Mouse (Mus musculus) spleen, postnatal 0 days (tissue): ENCODE results near the gene Dnaaf5. TPM values are rescaled to one million over a fixed set of nuclear protein-coding genes. Genes with fewer than 3 reads are reported as not detected.

ENCODE experiments used
- polyA plus RNA-seq: library from polyadenylated mRNA; unstranded; fragments of >200 nt; fragmentation: Nextera tagmentation; extraction: Ambion mirVana; gene quantifications from 2 replicates; pipeline ENCODE4 v1.2.1, GENCODE M21; 2015

Gene Dnaaf5
- polyA plus RNA-seq, result 1.9 and 2.2 TPM in 2 replicates

DNA sequence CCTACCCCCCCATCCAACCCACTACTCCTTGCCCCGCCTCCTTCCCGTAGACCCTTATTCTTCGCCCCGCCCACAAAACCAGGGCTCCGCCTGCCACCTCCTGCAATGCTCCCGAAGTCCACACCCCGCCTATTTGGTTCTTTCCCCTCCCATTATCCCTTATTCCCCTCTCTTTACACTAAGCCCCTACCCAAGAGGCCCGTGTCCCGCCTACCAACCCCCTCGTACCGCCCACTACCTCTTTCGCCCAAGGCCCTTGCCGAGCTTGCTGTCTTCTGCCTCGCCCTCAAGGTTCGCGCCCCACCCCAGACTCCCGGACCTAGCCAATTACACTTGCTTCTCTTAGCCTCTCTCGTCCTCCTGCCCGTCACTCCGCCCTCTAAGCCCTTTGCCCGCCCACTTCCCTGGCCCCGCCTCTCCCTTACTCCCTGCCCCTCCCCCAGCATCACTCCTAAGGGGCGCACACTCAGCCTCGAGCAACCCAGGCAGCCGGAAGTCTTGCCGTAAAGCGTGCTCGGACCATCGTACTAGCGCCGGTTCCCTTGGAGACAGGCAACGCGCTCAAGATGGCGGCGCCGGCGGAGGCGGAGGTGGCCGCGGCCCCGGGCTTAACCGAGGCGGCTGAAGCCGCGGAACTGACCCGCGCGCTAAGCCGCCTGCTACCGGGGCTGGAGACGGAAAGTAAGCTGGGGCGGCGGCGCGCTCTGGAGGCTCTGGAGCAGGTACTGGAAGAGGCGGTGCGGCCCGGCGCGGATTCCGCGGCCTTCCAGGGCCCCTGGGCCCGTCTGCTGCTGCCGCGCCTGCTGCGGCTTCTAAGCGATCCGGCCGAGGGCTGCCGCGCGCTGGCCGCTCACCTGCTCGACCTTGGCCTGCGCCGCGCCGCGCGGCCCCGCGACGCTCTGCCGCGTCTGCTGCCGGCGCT is at the start of gene Dnaaf5, which contains the start of gene Prkar1b:
Gene Dnaaf5, plus strand, starts transcription at position 543 of the 922 bp plus-strand sequence.
Gene Prkar1b, minus strand, starts transcription at position 321 of the 922 bp plus-strand sequence.

DNA sequence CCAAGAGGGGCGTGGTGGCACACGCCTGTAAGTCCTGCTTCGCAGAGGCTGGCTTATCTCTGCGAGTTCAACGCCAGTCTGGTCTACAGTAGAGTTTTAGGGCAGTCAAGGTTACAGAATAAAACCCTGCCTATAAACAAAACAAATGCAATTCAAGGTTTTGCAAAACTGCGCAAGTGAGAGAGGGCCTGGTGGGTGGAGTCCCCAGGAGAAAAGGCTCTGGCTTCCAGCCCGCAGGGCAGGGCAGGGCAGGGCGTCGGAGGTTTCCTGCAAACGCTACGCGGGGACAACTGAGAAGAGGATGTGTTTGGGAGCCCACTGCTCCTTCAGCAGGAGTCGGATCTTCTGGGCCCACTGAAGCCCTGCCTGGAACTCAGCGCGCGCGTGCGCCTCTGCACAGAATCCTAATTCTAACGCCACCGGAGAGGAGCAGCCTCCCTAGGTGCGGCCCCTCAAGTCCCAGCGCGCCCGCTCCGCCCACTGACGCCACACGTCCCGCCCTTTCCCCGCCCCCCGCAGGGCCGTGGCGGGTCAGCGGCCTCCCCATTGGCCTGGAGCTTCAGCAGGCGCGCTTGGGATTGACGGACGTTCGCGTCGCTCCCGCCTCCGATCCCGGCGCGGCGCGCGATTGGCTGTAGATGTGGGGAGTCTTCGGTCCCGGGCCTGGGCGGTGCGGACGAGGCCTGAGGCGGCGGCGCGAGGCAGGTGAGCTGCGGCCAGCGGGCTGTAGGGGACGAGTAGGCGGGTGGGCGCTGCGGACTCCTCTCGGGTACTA is 50.2 kb downstream of the Dnaaf5 start, which contains the start of gene Sun1:
Gene Sun1, plus strand, starts transcription at position 643 of the 775 bp plus-strand sequence.

Other genes starting within 250 kb of the Dnaaf5 start
- 8.7 and 10.3 TPM in 2 replicates for gene Pdgfa, start 152.9 kb upstream of the Dnaaf5 start, polyA plus RNA-seq
- gene Prkar1b, start 222 bp upstream of the Dnaaf5 start, polyA plus RNA-seq, result 3.9 and 5.0 TPM in 2 replicates
- gene Sun1, start 50.4 kb downstream of the Dnaaf5 start, polyA plus RNA-seq, result 23.6 and 26.7 TPM in 2 replicates
- 160 and 187 TPM in 2 replicates for gene Get4, start 102.1 kb downstream of the Dnaaf5 start, polyA plus RNA-seq
- gene Adap1, start 175.4 kb downstream of the Dnaaf5 start, polyA plus RNA-seq, result 5.7 and 8.0 TPM in 2 replicates
- gene Cox19, start 201.2 kb downstream of the Dnaaf5 start, polyA plus RNA-seq, result 51.9 and 58.0 TPM in 2 replicates
- gene Cyp2w1, start 202.4 kb downstream of the Dnaaf5 start, polyA plus RNA-seq, result not detected in 2 replicates
- 21.5 and 24.2 TPM in 2 replicates for gene Gpr146, start 227.5 kb downstream of the Dnaaf5 start, polyA plus RNA-seq